Mouse (Mus musculus) intestine, embryonic 15.5 days (tissue): ENCODE results near the gene Ccnb1. TPM values are rescaled to one million over a fixed set of nuclear protein-coding genes. Genes with fewer than 3 reads are reported as not detected.

Experiments used
- ATAC-seq: fragments of 200-750 bp; cut with Nextera tagmentation; 2 replicates; pipeline ENCODE4 v1.8.0; 2017; ENCODE audit warnings: moderate TSS enrichment, moderate library complexity
- H3K27ac ChIP-seq: fragments of 300-500 bp; sonication (generic); 2 replicates; pipeline ENCODE4 v1.5.1; 2015; ENCODE audit warnings: mild to moderate bottlenecking, inconsistent platforms
- H3K27me3 ChIP-seq: fragments of 300-500 bp; sonication (generic); replicated peaks from 2 replicates; pipeline ENCODE4 v1.6.1; 2015; ENCODE audit warnings: inconsistent platforms
- H3K36me3 ChIP-seq: fragments of 300-500 bp; sonication (generic); 2 replicates; pipeline ENCODE4 v1.6.1; 2015; ENCODE audit warnings: inconsistent platforms
- H3K4me1 ChIP-seq: fragments of 300-500 bp; sonication (generic); replicated peaks from 2 replicates; pipeline ENCODE4 v1.6.1; 2015; ENCODE audit warnings: inconsistent platforms
- H3K4me2 ChIP-seq: fragments of 300-500 bp; sonication (generic); replicated peaks from 2 replicates; pipeline ENCODE4 v1.6.1; 2015; ENCODE audit warnings: mild to moderate bottlenecking, inconsistent platforms
- H3K4me3 ChIP-seq: fragments of 300-500 bp; sonication (generic); replicated peaks from 2 replicates; pipeline ENCODE4 v1.5.1; 2015; ENCODE audit warnings: inconsistent platforms
- H3K9ac ChIP-seq: fragments of 300-500 bp; sonication (generic); 2 replicates; pipeline ENCODE4 v1.6.1; 2015; ENCODE audit warnings: inconsistent platforms
- H3K9me3 ChIP-seq: fragments of 300-500 bp; sonication (generic); 2 replicates; pipeline ENCODE4 v1.6.1; 2016; ENCODE audit warnings: inconsistent platforms
- WGBS: fragments of 180-500 bp; shearing (Covaris S2); methylation state at CpG from one replicate; pipeline ENCODE4 v1.1.7; 2015; 5-methylcytosine and 5-hydroxymethylcytosine counted together
- polyA plus RNA-seq: library from polyadenylated mRNA; unstranded; fragments of >200 nt; fragmentation: Nextera tagmentation; extraction: Ambion mirVana; gene quantifications from 2 replicates; pipeline ENCODE4 v1.2.1, GENCODE M21; 2015

Gene Ccnb1
- polyA plus RNA-seq, result 204 and 217 TPM in 2 replicates

DNA sequence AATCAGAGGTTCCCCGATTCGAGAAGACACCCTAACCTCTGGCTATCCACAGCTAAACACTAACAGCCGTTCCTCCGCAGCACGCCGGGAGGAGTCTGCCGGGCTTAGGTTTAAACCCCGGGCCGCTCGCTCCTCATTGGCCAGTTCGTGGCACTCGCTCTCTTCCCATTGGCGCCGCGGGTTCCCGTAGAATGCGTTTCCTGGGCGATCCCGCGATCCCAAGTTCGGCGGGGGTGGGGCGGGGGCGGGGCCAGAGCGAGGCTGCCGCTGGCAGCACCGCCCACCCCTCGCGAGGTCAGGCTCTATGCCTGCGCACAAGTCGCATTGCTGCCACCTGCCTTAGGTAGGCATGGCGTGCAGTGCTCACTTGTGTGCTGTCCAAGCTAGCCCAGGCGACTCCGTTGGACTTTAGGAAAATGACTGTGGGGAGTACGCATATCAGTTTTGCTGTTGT is at the start of gene Ccnb1:
Gene Ccnb1, minus strand, starts transcription at position 157 of the 454 bp plus-strand sequence.
- H3K9ac ChIP-seq, result peak within 1 kb of the TSS; percentile 67
- WGBS, result under 1% methylated on average over 35 of the region's 35 CpGs
- ATAC-seq, result peak; percentile 98
- H3K4me2 ChIP-seq, result peak within 1 kb of the TSS; percentile 80
- H3K36me3 ChIP-seq, result peaks cover 7% of the 10 kb centered on the region; the same call in 1 of the 2 replicates
- no peaks in the 10 kb centered on the region for H3K9me3 ChIP-seq
- no peaks in the 10 kb centered on the region for H3K27me3 ChIP-seq
- H3K27ac ChIP-seq, result peak within 1 kb of the TSS; percentile 67
- peak within 1 kb of the TSS; percentile 80 for H3K4me3 ChIP-seq
- peaks cover 15% of the 10 kb centered on the region for H3K4me1 ChIP-seq

GRCm38 (mm10) chr13:100834777-100835176 is 48.4 kb upstream of the Ccnb1 start:
- H3K27me3 ChIP-seq, result no peaks in the 10 kb centered on the region
- no peak overlapping the region for H3K27ac ChIP-seq
- no peak overlapping the region for H3K4me3 ChIP-seq
- ATAC-seq, result no peak
- H3K9me3 ChIP-seq, result no peaks in the 10 kb centered on the region
- H3K4me2 ChIP-seq, result no peak overlapping the region
- H3K9ac ChIP-seq, result no peak overlapping the region
- H3K4me1 ChIP-seq, result peaks cover 8% of the 10 kb centered on the region
- no peaks in the 10 kb centered on the region for H3K36me3 ChIP-seq

DNA sequence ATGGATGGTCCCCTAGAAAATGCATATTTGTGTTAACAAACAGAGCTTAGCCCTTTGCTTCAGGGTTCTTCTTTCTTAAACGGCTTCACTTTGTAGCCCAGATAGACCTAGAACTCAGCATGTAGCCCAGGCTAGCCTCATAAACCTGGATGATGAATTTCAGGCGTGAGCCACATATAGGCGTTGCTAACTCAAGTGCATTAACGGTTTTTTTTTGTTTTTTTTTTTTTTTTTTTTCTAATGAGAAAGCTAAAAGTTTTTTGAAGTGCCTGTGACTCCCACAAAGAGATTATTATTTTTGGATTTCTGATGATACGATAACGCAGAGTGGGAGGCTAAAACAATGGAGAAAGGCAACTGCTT is 47.3 kb upstream of the Ccnb1 start:
- peak overlapping the region; percentile 90; the same call in 1 of the 2 replicates for H3K4me3 ChIP-seq
- H3K9me3 ChIP-seq, result no peaks in the 10 kb centered on the region
- ATAC-seq, result no peak
- H3K9ac ChIP-seq, result no peak overlapping the region
- no peak overlapping the region for H3K27ac ChIP-seq
- H3K36me3 ChIP-seq, result no peaks in the 10 kb centered on the region
- H3K4me2 ChIP-seq, result peak overlapping the region; percentile 38; the same call in 1 of the 2 replicates
- H3K27me3 ChIP-seq, result no peaks in the 10 kb centered on the region
- WGBS, result 48% methylated on average over 6 of the region's 6 CpGs
- H3K4me1 ChIP-seq, result peaks cover 8% of the 10 kb centered on the region

DNA sequence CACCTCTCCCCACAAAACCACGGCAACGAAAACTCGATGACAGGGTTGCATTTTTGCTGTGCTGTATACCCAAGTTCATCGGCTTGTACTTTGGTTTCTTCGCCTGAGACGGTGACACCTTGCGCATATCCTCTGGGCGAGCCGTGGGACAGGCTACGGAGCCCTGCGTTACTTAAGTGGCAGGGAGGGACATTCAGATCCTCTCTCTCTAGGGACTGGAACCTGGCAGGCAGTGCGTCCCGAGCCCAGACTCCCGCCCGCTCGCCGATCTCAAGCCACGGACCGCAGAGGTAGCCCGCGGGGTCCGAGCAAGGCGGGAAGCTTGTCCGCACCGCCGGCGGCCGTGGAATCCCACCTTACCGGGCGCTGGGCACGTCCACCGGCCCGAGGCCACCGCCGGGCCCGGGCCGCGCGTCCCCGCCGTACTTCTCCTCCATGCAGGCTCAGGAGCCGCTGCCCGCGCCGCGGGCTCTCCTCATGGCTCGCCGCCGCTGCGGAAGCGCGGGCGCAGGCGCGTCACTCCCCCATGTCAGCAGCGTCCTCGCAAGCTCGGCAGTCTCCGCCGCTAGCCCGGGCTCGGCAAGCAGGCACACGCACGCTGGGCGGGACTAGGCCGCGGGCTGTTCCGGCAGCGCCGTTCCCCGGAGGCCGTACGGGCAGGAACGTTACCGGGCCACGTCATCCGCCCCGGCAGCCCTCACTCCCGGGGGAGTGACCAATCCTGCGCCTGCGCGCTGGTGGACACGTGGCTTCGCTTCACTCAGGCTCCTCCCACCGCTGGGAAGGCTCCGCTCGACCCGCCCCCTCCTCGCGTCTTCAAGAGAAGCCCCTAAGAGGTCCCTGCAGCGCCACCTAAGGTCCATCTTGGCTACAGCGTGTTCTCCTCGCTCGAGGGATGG is 46.6 kb upstream of the Ccnb1 start, which contains the start of gene Slc30a5:
Gene Slc30a5, minus strand, starts transcription at position 687 of the 899 bp plus-strand sequence.
- Histone ChIP-seq H3K9ac (peak within 1 kb of the TSS; percentile 94), H3K4me3 (peak within 1 kb of the TSS; percentile 90), H3K36me3 (no peaks in the 10 kb centered on the region), H3K9me3 (no peaks in the 10 kb centered on the region), H3K27ac (peak within 1 kb of the TSS; percentile 93), H3K4me1 (peaks cover 8% of the 10 kb centered on the region), H3K4me2 (peak within 1 kb of the TSS; percentile 66), H3K27me3 (no peaks in the 10 kb centered on the region)
- ATAC-seq, result peak; percentile 97
- under 1% methylated on average over 84 of the region's 94 CpGs for WGBS

DNA sequence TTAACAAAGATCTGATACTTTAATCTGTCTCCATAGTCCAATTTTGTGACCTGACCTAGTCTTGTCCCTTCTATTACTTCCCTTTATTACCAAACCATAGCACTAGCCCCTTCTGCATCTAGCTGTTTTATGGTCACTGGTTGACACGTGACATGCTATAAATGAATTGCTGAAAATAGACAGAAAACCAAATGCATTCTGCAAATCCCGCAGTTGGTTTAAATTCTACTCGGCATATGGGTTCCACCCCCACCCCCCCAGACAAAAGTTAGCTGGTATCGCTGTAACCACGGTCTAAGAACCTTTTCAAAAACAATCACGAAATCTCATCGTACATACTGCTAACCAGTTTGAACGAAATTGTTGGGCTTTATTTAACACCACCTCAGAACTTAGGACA is 45.8 kb upstream of the Ccnb1 start:
- no peaks in the 10 kb centered on the region for H3K36me3 ChIP-seq
- no peaks in the 10 kb centered on the region for H3K9me3 ChIP-seq
- ATAC-seq, result no peak
- H3K4me1 ChIP-seq, result peaks cover 8% of the 10 kb centered on the region
- H3K4me3 ChIP-seq, result peak overlapping the region; percentile 90
- H3K9ac ChIP-seq, result peak overlapping the region; percentile 94
- 3% methylated on average over 8 of the region's 8 CpGs for WGBS
- peak overlapping the region; percentile 66 for H3K4me2 ChIP-seq
- H3K27me3 ChIP-seq, result no peaks in the 10 kb centered on the region
- H3K27ac ChIP-seq, result 0 out of 2 replicates have a peak overlapping the region, but pooled peaks have one; percentile 93

DNA sequence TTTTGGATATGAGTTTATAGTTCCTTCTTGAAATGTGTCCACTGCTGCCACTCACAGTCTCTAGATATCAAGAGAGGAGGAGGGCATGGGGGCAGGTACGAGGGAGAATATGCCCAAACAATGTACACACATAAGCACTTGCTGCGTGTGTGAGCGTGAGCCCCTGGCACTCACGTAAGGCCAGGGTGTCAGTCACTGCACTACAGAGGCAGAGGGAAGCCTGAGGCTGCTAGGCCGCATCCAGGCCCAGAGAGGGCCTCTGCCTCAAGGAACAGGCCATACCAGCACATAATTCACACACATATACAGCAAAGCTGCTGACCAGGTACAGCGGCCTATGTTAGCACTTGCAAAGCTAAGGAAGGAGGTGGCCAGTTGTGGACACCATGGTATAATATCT is 44.8 kb upstream of the Ccnb1 start:
- no peaks in the 10 kb centered on the region for H3K36me3 ChIP-seq
- peak overlapping the region; percentile 66 for H3K4me2 ChIP-seq
- 85% methylated on average over 6 of the region's 6 CpGs for WGBS
- H3K27me3 ChIP-seq, result no peaks in the 10 kb centered on the region
- no peak overlapping the region for H3K9ac ChIP-seq
- no peak overlapping the region for H3K27ac ChIP-seq
- H3K4me1 ChIP-seq, result peaks cover 8% of the 10 kb centered on the region
- 0 out of 2 replicates have a peak overlapping the region, but pooled peaks have one; percentile 7 for H3K4me3 ChIP-seq
- no peak for ATAC-seq
- H3K9me3 ChIP-seq, result no peaks in the 10 kb centered on the region

DNA sequence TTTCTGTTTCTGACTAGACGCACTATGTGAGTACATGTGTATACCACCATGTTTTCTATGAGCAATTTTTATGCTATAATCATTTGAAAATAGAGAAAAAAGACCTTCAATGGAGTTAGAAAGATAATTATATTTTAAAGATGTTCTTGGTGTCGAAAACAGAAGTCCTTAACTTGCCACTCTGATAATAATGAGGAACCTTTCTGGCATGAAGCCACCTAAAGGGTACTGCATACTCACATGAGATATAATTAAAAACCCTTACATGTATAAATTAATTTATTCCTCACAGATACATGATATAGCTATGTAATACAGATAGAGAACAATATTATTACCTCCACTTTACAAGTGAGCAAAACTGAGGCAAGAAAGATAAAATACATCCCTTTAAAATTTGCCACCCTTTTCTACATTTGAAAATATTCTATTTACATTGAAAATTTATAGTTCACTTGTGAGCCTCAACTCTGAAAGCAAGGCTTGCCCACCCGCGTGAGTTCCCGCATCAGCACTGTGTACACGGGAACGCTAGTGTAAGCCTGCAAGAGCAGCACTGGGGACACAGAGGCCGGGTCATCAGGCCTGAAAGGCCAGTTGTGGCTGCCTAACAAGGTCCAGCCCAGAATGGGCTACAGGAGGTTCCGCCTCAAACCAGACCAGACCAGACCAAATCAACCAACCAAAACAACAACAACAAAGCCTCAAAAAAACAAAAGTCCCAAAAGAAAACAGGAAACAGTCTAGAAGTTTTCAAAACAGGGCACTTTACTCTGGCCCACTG is 39.4 kb upstream of the Ccnb1 start:
- Histone ChIP-seq H3K4me1 (no peaks in the 10 kb centered on the region), H3K27me3 (no peaks in the 10 kb centered on the region), H3K4me2 (no peak overlapping the region), H3K9me3 (no peaks in the 10 kb centered on the region), H3K4me3 (no peak overlapping the region), H3K36me3 (peaks cover 19% of the 10 kb centered on the region; the same call in 1 of the 2 replicates), H3K9ac (no peak overlapping the region), H3K27ac (no peak overlapping the region)
- WGBS, result 93% methylated on average over 9 of the region's 9 CpGs
- ATAC-seq, result no peak

- no peaks in the 10 kb centered on the region for H3K4me1 ChIP-seq
- no peak overlapping the region for H3K9ac ChIP-seq
- no peak overlapping the region for H3K27ac ChIP-seq
- H3K4me3 ChIP-seq, result no peak overlapping the region
- H3K36me3 ChIP-seq, result peaks cover 19% of the 10 kb centered on the region; the same call in 1 of the 2 replicates
- WGBS, result 88% methylated on average over 3 of the region's 3 CpGs
- ATAC-seq, result no peak
- no peaks in the 10 kb centered on the region for H3K9me3 ChIP-seq
- no peak overlapping the region for H3K4me2 ChIP-seq
- H3K27me3 ChIP-seq, result no peaks in the 10 kb centered on the region
Observed at GRCm38 (mm10) chr13:100824916-100825315, 38.5 kb upstream of the Ccnb1 start.

DNA sequence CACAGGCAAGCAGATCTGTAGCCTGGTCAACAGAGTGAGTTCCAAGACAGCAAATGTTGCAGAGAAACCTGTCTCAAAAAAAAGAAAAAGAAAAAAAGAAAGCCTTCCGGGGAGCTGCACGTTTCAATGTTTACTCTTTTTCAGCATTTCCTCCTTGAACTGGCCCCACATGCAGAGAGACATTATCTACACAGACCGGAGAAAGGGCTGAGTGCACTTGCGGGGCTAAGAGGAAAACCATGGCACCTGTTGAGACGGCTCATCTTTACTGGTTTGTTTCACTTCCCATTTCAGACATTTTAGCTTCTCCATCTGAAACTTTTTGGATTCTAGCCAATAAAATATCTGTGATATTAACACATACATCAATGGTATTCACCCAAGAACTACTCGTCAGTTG is 37.9 kb upstream of the Ccnb1 start:
- Histone ChIP-seq H3K4me3 (no peak overlapping the region), H3K4me1 (no peaks in the 10 kb centered on the region), H3K27ac (no peak overlapping the region), H3K4me2 (no peak overlapping the region), H3K9me3 (no peaks in the 10 kb centered on the region), H3K27me3 (no peaks in the 10 kb centered on the region), H3K9ac (no peak overlapping the region), H3K36me3 (peaks cover 21% of the 10 kb centered on the region; the same call in 1 of the 2 replicates)
- ATAC-seq, result no peak
- WGBS, result 49% methylated on average over 6 of the region's 6 CpGs

- Histone ChIP-seq H3K4me3 (no peak overlapping the region), H3K9me3 (no peaks in the 10 kb centered on the region), H3K36me3 (peaks cover 24% of the 10 kb centered on the region), H3K27ac (no peak overlapping the region), H3K9ac (no peak overlapping the region), H3K4me1 (no peaks in the 10 kb centered on the region), H3K4me2 (no peak overlapping the region), H3K27me3 (no peaks in the 10 kb centered on the region)
- 93% methylated on average over 3 of the region's 3 CpGs for WGBS
- no peak for ATAC-seq
Observed at GRCm38 (mm10) chr13:100823863-100824262, 37.5 kb upstream of the Ccnb1 start.

- 92% methylated on average over 6 of the region's 6 CpGs for WGBS
- no peak overlapping the region for H3K4me2 ChIP-seq
- H3K9me3 ChIP-seq, result no peaks in the 10 kb centered on the region
- no peaks in the 10 kb centered on the region for H3K4me1 ChIP-seq
- H3K9ac ChIP-seq, result no peak overlapping the region
- H3K27me3 ChIP-seq, result no peaks in the 10 kb centered on the region
- H3K4me3 ChIP-seq, result no peak overlapping the region
- ATAC-seq, result no peak
- no peak overlapping the region for H3K27ac ChIP-seq
- peaks cover 23% of the 10 kb centered on the region for H3K36me3 ChIP-seq
Observed at GRCm38 (mm10) chr13:100814451-100814850, 28.1 kb upstream of the Ccnb1 start.

DNA sequence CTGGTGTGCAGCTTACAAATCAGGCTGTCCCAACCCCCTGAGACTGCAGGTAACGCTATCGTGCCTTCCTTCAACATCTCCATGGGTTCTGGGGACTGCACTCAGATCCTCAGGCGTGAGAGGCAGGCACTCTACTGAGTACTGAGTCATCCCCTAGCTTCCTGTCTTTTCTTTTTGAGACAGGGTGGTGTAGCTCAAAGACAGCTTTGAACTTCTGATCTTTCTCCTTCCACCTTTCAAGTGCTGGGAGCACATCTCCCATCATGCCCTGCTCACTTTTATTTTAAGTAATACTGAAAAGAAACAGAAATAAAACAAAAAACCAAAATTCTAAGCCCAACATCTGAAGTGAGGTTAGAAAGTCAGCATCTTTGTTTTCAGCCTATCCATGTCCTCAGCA is 19.4 kb upstream of the Ccnb1 start:
- Histone ChIP-seq H3K27me3 (no peaks in the 10 kb centered on the region), H3K4me1 (no peaks in the 10 kb centered on the region), H3K36me3 (peaks cover 49% of the 10 kb centered on the region), H3K9ac (no peak overlapping the region), H3K9me3 (no peaks in the 10 kb centered on the region), H3K4me2 (no peak overlapping the region), H3K27ac (no peak overlapping the region), H3K4me3 (no peak overlapping the region)
- WGBS, result 93% methylated on average over 3 of the region's 3 CpGs
- ATAC-seq, result no peak
